Mouse (Mus musculus): ENCODE measurements at regions not wholly inside any gene's neighbourhood (a gene's known extent, or its start where the extent isn't known, plus 50 kb on each side); places are given as distances from the start of the nearest gene placed in this dataset.

- no peak overlapping the region for H3K9ac ChIP-seq
- no peaks in the 10 kb centered on the region for H3K36me3 ChIP-seq (replicated peaks)
- no peak for ATAC-seq (ENCODE audit: insufficient read depth)
- H3K27ac ChIP-seq (replicated peaks) = no peak overlapping the region
- no peaks in the 10 kb centered on the region for H3K4me1 ChIP-seq (replicated peaks)
- H3K4me3 ChIP-seq (replicated peaks) = no peak overlapping the region
- 53% methylated on average over 1 of the region's 1 CpGs for WGBS (ENCODE audit: insufficient replicate concordance)
- no peak overlapping the region for H3K4me2 ChIP-seq
- no peaks in the 10 kb centered on the region for H3K9me3 ChIP-seq (replicated peaks)
- H3K27me3 ChIP-seq = no peaks in the 10 kb centered on the region
Measured at GRCm38 (mm10) chr10:96356980-96357624, 220.7 kb downstream of the Gm5426 start.

GRCm38 (mm10) chr10:96357632-96358031, 221.2 kb downstream of the Gm5426 start:
- H3K27me3 ChIP-seq = no peaks in the 10 kb centered on the region
- no peaks in the 10 kb centered on the region for H3K36me3 ChIP-seq (replicated peaks)
- no peak for ATAC-seq (ENCODE audit: insufficient read depth)
- H3K9me3 ChIP-seq (replicated peaks) = no peaks in the 10 kb centered on the region
- H3K4me1 ChIP-seq (replicated peaks) = no peaks in the 10 kb centered on the region
- no peak overlapping the region for H3K27ac ChIP-seq (replicated peaks)
- H3K9ac ChIP-seq = no peak overlapping the region
- no peak overlapping the region for H3K4me3 ChIP-seq (replicated peaks)
- H3K4me2 ChIP-seq = no peak overlapping the region
- 71% methylated on average over 5 of the region's 5 CpGs for WGBS (ENCODE audit: insufficient replicate concordance)

GRCm38 (mm10) chr10:96358984-96359383, 222.6 kb downstream of the Gm5426 start:
- no peaks in the 10 kb centered on the region for H3K27me3 ChIP-seq

GRCm38 (mm10) chr10:96362211-96362610, 225.8 kb downstream of the Gm5426 start:
- no peak for ATAC-seq (ENCODE audit: insufficient read depth)
- H3K4me2 ChIP-seq = no peak overlapping the region

More at GRCm38 (mm10) chr10:96358984-96359383, 222.6 kb downstream of the Gm5426 start:
- H3K27ac ChIP-seq (replicated peaks) = no peak overlapping the region
- H3K4me1 ChIP-seq (replicated peaks) = no peaks in the 10 kb centered on the region
- 49% methylated on average over 2 of the region's 2 CpGs for WGBS (ENCODE audit: insufficient replicate concordance)
- H3K9ac ChIP-seq = no peak overlapping the region
- no peak overlapping the region for H3K4me2 ChIP-seq
- no peaks in the 10 kb centered on the region for H3K36me3 ChIP-seq (replicated peaks)
- no peak overlapping the region for H3K4me3 ChIP-seq (replicated peaks)
- H3K9me3 ChIP-seq (replicated peaks) = no peaks in the 10 kb centered on the region
- ATAC-seq (ENCODE audit: insufficient read depth) = no peak

GRCm38 (mm10) chr10:96363867-96364266, 227.5 kb downstream of the Gm5426 start:
- Histone ChIP-seq H3K27ac (replicated peaks) (no peak overlapping the region), H3K9ac (no peak overlapping the region), H3K36me3 (replicated peaks) (no peaks in the 10 kb centered on the region), H3K27me3 (no peaks in the 10 kb centered on the region), H3K4me2 (no peak overlapping the region), H3K4me3 (replicated peaks) (no peak overlapping the region), H3K9me3 (replicated peaks) (no peaks in the 10 kb centered on the region), H3K4me1 (replicated peaks) (no peaks in the 10 kb centered on the region)
- 51% methylated on average over 4 of the region's 4 CpGs for WGBS (ENCODE audit: insufficient replicate concordance)
- ATAC-seq (ENCODE audit: insufficient read depth) = no peak

More at GRCm38 (mm10) chr10:96362211-96362610, 225.8 kb downstream of the Gm5426 start:
- Histone ChIP-seq H3K4me1 (replicated peaks) (no peaks in the 10 kb centered on the region), H3K9me3 (replicated peaks) (no peaks in the 10 kb centered on the region), H3K4me3 (replicated peaks) (no peak overlapping the region), H3K36me3 (replicated peaks) (no peaks in the 10 kb centered on the region), H3K27me3 (no peaks in the 10 kb centered on the region), H3K27ac (replicated peaks) (no peak overlapping the region), H3K9ac (no peak overlapping the region)
- WGBS (ENCODE audit: insufficient replicate concordance) = 59% methylated on average over 3 of the region's 3 CpGs

GRCm38 (mm10) chr10:96365101-96365500, 228.7 kb downstream of the Gm5426 start:
- 41% methylated on average over 3 of the region's 3 CpGs for WGBS (ENCODE audit: insufficient replicate concordance)
- ATAC-seq (ENCODE audit: insufficient read depth) = no peak
- Histone ChIP-seq H3K9me3 (replicated peaks) (no peaks in the 10 kb centered on the region), H3K4me3 (replicated peaks) (no peak overlapping the region), H3K4me1 (replicated peaks) (no peaks in the 10 kb centered on the region), H3K9ac (no peak overlapping the region), H3K36me3 (replicated peaks) (no peaks in the 10 kb centered on the region), H3K4me2 (no peak overlapping the region), H3K27ac (replicated peaks) (no peak overlapping the region), H3K27me3 (no peaks in the 10 kb centered on the region)

GRCm38 (mm10) chr10:96366871-96367270, 230.5 kb downstream of the Gm5426 start:
- ATAC-seq (ENCODE audit: insufficient read depth) = no peak
- Histone ChIP-seq H3K27me3 (no peaks in the 10 kb centered on the region), H3K4me2 (no peak overlapping the region), H3K36me3 (replicated peaks) (no peaks in the 10 kb centered on the region), H3K9me3 (replicated peaks) (no peaks in the 10 kb centered on the region), H3K4me3 (replicated peaks) (no peak overlapping the region), H3K4me1 (replicated peaks) (no peaks in the 10 kb centered on the region), H3K27ac (replicated peaks) (no peak overlapping the region), H3K9ac (no peak overlapping the region)
- 67% methylated on average over 2 of the region's 2 CpGs for WGBS (ENCODE audit: insufficient replicate concordance)

GRCm38 (mm10) chr10:96370547-96371320, 234.3 kb downstream of the Gm5426 start:
- WGBS (ENCODE audit: insufficient replicate concordance) = 46% methylated on average over 21 of the region's 21 CpGs

GRCm38 (mm10) chr10:96371321-96371653, 234.9 kb downstream of the Gm5426 start:
- ATAC-seq (ENCODE audit: insufficient read depth) = no peak
- Histone ChIP-seq H3K4me3 (replicated peaks) (no peak overlapping the region), H3K4me1 (replicated peaks) (0 out of 2 replicates have a peak, but pooled peaks cover 4% of the 10 kb centered on the region), H3K27me3 (no peaks in the 10 kb centered on the region), H3K27ac (replicated peaks) (no peak overlapping the region), H3K9ac (no peak overlapping the region), H3K36me3 (replicated peaks) (no peaks in the 10 kb centered on the region), H3K4me2 (no peak overlapping the region), H3K9me3 (replicated peaks) (no peaks in the 10 kb centered on the region)
- 61% methylated on average over 14 of the region's 14 CpGs for WGBS (ENCODE audit: insufficient replicate concordance)

More at GRCm38 (mm10) chr10:96370547-96371320, 234.3 kb downstream of the Gm5426 start:
- H3K4me2 ChIP-seq = no peak overlapping the region
- no peaks in the 10 kb centered on the region for H3K9me3 ChIP-seq (replicated peaks)
- H3K4me1 ChIP-seq (replicated peaks) = 0 out of 2 replicates have a peak, but pooled peaks cover 4% of the 10 kb centered on the region
- H3K9ac ChIP-seq = no peak overlapping the region
- H3K27me3 ChIP-seq = no peaks in the 10 kb centered on the region
- H3K36me3 ChIP-seq (replicated peaks) = no peaks in the 10 kb centered on the region
- ATAC-seq (ENCODE audit: insufficient read depth) = no peak
- H3K27ac ChIP-seq (replicated peaks) = no peak overlapping the region
- no peak overlapping the region for H3K4me3 ChIP-seq (replicated peaks)

GRCm38 (mm10) chr10:96372616-96373346, 236.4 kb downstream of the Gm5426 start:
- Histone ChIP-seq H3K27ac (replicated peaks) (no peak overlapping the region), H3K4me3 (replicated peaks) (no peak overlapping the region), H3K36me3 (replicated peaks) (no peaks in the 10 kb centered on the region), H3K4me2 (no peak overlapping the region), H3K9me3 (replicated peaks) (no peaks in the 10 kb centered on the region), H3K27me3 (no peaks in the 10 kb centered on the region), H3K4me1 (replicated peaks) (0 out of 2 replicates have a peak, but pooled peaks cover 4% of the 10 kb centered on the region), H3K9ac (no peak overlapping the region)
- WGBS (ENCODE audit: insufficient replicate concordance) = 60% methylated on average over 11 of the region's 11 CpGs
- no peak for ATAC-seq (ENCODE audit: insufficient read depth)

GRCm38 (mm10) chr10:96373481-96373880, 237.1 kb downstream of the Gm5426 start:
- no peak overlapping the region for H3K4me2 ChIP-seq
- ATAC-seq (ENCODE audit: insufficient read depth) = no peak

More at GRCm38 (mm10) chr10:96373481-96373880, 237.1 kb downstream of the Gm5426 start:
- no peaks in the 10 kb centered on the region for H3K9me3 ChIP-seq (replicated peaks)
- H3K4me1 ChIP-seq (replicated peaks) = 0 out of 2 replicates have a peak, but pooled peaks cover 4% of the 10 kb centered on the region
- H3K27me3 ChIP-seq = no peaks in the 10 kb centered on the region
- 23% methylated on average over 7 of the region's 7 CpGs for WGBS (ENCODE audit: insufficient replicate concordance)
- no peak overlapping the region for H3K4me3 ChIP-seq (replicated peaks)
- 0 out of 2 replicates have a peak overlapping the region, but pooled peaks have one; percentile 4 for H3K27ac ChIP-seq (replicated peaks)
- H3K9ac ChIP-seq = no peak overlapping the region
- no peaks in the 10 kb centered on the region for H3K36me3 ChIP-seq (replicated peaks)
